Mouse (Mus musculus) heart, postnatal 14 days (tissue): ENCODE measurements around the gene Apba2. TPM values are rescaled to one million over a fixed set of nuclear protein-coding genes. Genes with fewer than 3 reads are reported as not detected.

Source experiments
- DNase-seq, 2 experiments: peaks; one replicate each; pipeline ENCODE4 v3.0.0; 2021 to 2022
- intact Hi-C: fragments of 180-260 bp; cut with DNase I; formaldehyde crosslinking; loops from one replicate; pipeline ENCODE4 v1.15.1; 2025
- total RNA-seq, 2 experiments: library from RNA; stranded (reverse); gene quantifications; 2 replicates each; pipeline ENCODE4 v1.2.3; 2021

Apba2 gene
- total RNA-seq, 2 experiments from 2014 or later, result 0.83 to 1.0 TPM

GRCm38 (mm10) chr7:64580293-64580692 is 78.8 kb downstream of the Apba2 start:
- DNase-seq, result no peak
- intact Hi-C loops, result no loop called here

- intact Hi-C loops, result no loop called here
- no peak for DNase-seq
Measured at GRCm38 (mm10) chr7:64582358-64582757, 80.9 kb downstream of the Apba2 start.

GRCm38 (mm10) chr7:64583670-64584121 is 82.2 kb downstream of the Apba2 start:
- DNase-seq, result no peak
- intact Hi-C loops, result no loop called here

- no peak for DNase-seq
- intact Hi-C loops, result no loop called here
Measured at GRCm38 (mm10) chr7:64586133-64586532, 84.6 kb downstream of the Apba2 start.

- DNase-seq, result no peak
- intact Hi-C loops, result no loop called here
Measured at GRCm38 (mm10) chr7:64586571-64586970, 85.1 kb downstream of the Apba2 start.

GRCm38 (mm10) chr7:64588636-64589389 is 87.3 kb downstream of the Apba2 start:
- intact Hi-C loops, result no loop called here
- no peak for DNase-seq

- intact Hi-C loops, result no loop called here
- DNase-seq, result no peak
Measured at GRCm38 (mm10) chr7:64595256-64595655, 93.8 kb downstream of the Apba2 start.

GRCm38 (mm10) chr7:64596652-64597051 is 95.1 kb downstream of the Apba2 start:
- intact Hi-C loops, result no loop called here
- DNase-seq, result no peak

GRCm38 (mm10) chr7:64609866-64610265 is 108.4 kb downstream of the Apba2 start:
- no peak for DNase-seq

GRCm38 (mm10) chr7:64610875-64611274 is 109.4 kb downstream of the Apba2 start:
- intact Hi-C loops, result no loop called here

More at GRCm38 (mm10) chr7:64609866-64610265, 108.4 kb downstream of the Apba2 start:
- intact Hi-C loops, result no loop called here

GRCm38 (mm10) chr7:64619261-64619660 is 117.8 kb downstream of the Apba2 start:
- intact Hi-C loops, result no loop called here
- no peak for DNase-seq

More at GRCm38 (mm10) chr7:64610875-64611274, 109.4 kb downstream of the Apba2 start:
- peak in 1 of 2 experiments; percentile 6 for DNase-seq

GRCm38 (mm10) chr7:64626494-64626893 is 125.0 kb downstream of the Apba2 start:
- intact Hi-C loops, result no loop called here
- DNase-seq, result no peak

GRCm38 (mm10) chr7:64627972-64628655 is 126.6 kb downstream of the Apba2 start:
- intact Hi-C loops, result no loop called here
- no peak for DNase-seq

GRCm38 (mm10) chr7:64630697-64631096 is 129.2 kb downstream of the Apba2 start:
- intact Hi-C loops, result no loop called here
- DNase-seq, result no peak

GRCm38 (mm10) chr7:64631131-64631530 is 129.6 kb downstream of the Apba2 start:
- no peak for DNase-seq
- intact Hi-C loops, result no loop called here

- intact Hi-C loops, result no loop called here
- DNase-seq, result no peak
Measured at GRCm38 (mm10) chr7:64631781-64632351, 130.4 kb downstream of the Apba2 start.

GRCm38 (mm10) chr7:64633182-64633581 is 131.7 kb downstream of the Apba2 start:
- DNase-seq, result no peak
- intact Hi-C loops, result no loop called here

- DNase-seq, result no peak
- intact Hi-C loops, result no loop called here
Measured at GRCm38 (mm10) chr7:64633916-64634315, 132.4 kb downstream of the Apba2 start.

- no peak for DNase-seq
- intact Hi-C loops, result no loop called here
Measured at GRCm38 (mm10) chr7:64634482-64634881, 133.0 kb downstream of the Apba2 start.

GRCm38 (mm10) chr7:64638922-64639321 is 137.4 kb downstream of the Apba2 start:
- intact Hi-C loops, result no loop called here
- DNase-seq, result no peak

GRCm38 (mm10) chr7:64640651-64641050 is 139.1 kb downstream of the Apba2 start:
- no peak for DNase-seq
- intact Hi-C loops, result no loop called here
